Mouse (Mus musculus) retina, embryonic 14.5 days (tissue): ENCODE data around the gene Il34.

Experiments
- DNase-seq: peaks from one replicate; pipeline ENCODE4 v3.0.0-alpha.2; 2015; ENCODE audit warnings: low spot score

The Il34 gene

GRCm38 (mm10) chr8:110776335-110776734 is 29.4 kb downstream of the Il34 start:
- no peak for DNase-seq

- no peak for DNase-seq
Observed at GRCm38 (mm10) chr8:110775721-110776120, 30.0 kb downstream of the Il34 start.

GRCm38 (mm10) chr8:110775316-110775715 is 30.4 kb downstream of the Il34 start:
- DNase-seq, result peak; percentile 17

- no peak for DNase-seq
Observed at GRCm38 (mm10) chr8:110774725-110775124, 31.0 kb downstream of the Il34 start.

GRCm38 (mm10) chr8:110774047-110774446 is 31.7 kb downstream of the Il34 start:
- no peak for DNase-seq

- no peak for DNase-seq
Observed at GRCm38 (mm10) chr8:110772452-110772851, 33.3 kb downstream of the Il34 start.

GRCm38 (mm10) chr8:110767261-110767660 is 38.5 kb downstream of the Il34 start:
- DNase-seq, result no peak

GRCm38 (mm10) chr8:110764671-110765070 is 41.1 kb downstream of the Il34 start:
- no peak for DNase-seq

GRCm38 (mm10) chr8:110761988-110762387 is 43.7 kb downstream of the Il34 start:
- DNase-seq, result no peak

GRCm38 (mm10) chr8:110761185-110761584 is 44.5 kb downstream of the Il34 start:
- no peak for DNase-seq

GRCm38 (mm10) chr8:110760280-110760940 is 45.3 kb downstream of the Il34 start:
- no peak for DNase-seq

- DNase-seq, result no peak
Observed at GRCm38 (mm10) chr8:110756196-110756595, 49.5 kb downstream of the Il34 start.

GRCm38 (mm10) chr8:110755511-110756170 is 50.1 kb downstream of the Il34 start:
- no peak for DNase-seq

GRCm38 (mm10) chr8:110754713-110755112 is 51.0 kb downstream of the Il34 start:
- DNase-seq, result no peak

GRCm38 (mm10) chr8:110751490-110751889 is 54.2 kb downstream of the Il34 start:
- DNase-seq, result no peak

GRCm38 (mm10) chr8:110750269-110750668 is 55.5 kb downstream of the Il34 start:
- DNase-seq, result no peak

GRCm38 (mm10) chr8:110749500-110750170 is 56.1 kb downstream of the Il34 start:
- DNase-seq, result peak; percentile 94

- DNase-seq, result no peak
Observed at GRCm38 (mm10) chr8:110746661-110747060, 59.1 kb downstream of the Il34 start.

- DNase-seq, result no peak
Observed at GRCm38 (mm10) chr8:110745162-110745561, 60.6 kb downstream of the Il34 start.

GRCm38 (mm10) chr8:110742452-110742818 is 63.3 kb downstream of the Il34 start:
- no peak for DNase-seq

GRCm38 (mm10) chr8:110741816-110742451 is 63.8 kb downstream of the Il34 start:
- no peak for DNase-seq

- no peak for DNase-seq
Observed at GRCm38 (mm10) chr8:110740629-110741175, 65.0 kb downstream of the Il34 start.
